Mouse (Mus musculus): ENCODE measurements around the gene Dnajc11.
A peak's percentile ranks its signal among the peaks of the same experiment; 100 is the strongest.

Dnajc11 gene

GRCm38 (mm10) chr4:152009076-152010051 lies 75.9 kb downstream of the Dnajc11 start:
- no peak for DNase-seq (ENCODE audit: low read depth, low spot score)

GRCm38 (mm10) chr4:152010091-152010706 lies 76.7 kb downstream of the Dnajc11 start:
- DNase-seq (ENCODE audit: low read depth, low spot score): no peak

- no peak for DNase-seq (ENCODE audit: low read depth, low spot score)
Observed at GRCm38 (mm10) chr4:152010707-152011134, 77.2 kb downstream of the Dnajc11 start.

- DNase-seq (ENCODE audit: low read depth, low spot score): no peak
Observed at GRCm38 (mm10) chr4:152011171-152011760, 77.8 kb downstream of the Dnajc11 start.

- DNase-seq (ENCODE audit: low read depth, low spot score): no peak
Observed at GRCm38 (mm10) chr4:152012109-152012508, 78.6 kb downstream of the Dnajc11 start.

GRCm38 (mm10) chr4:152013036-152013813 lies 79.7 kb downstream of the Dnajc11 start:
- no peak for DNase-seq (ENCODE audit: low read depth, low spot score)

GRCm38 (mm10) chr4:152019073-152019472 lies 85.6 kb downstream of the Dnajc11 start:
- no peak for DNase-seq (ENCODE audit: low read depth, low spot score)

- DNase-seq (ENCODE audit: low read depth, low spot score): no peak
Observed at GRCm38 (mm10) chr4:152020024-152020423, 86.5 kb downstream of the Dnajc11 start.

GRCm38 (mm10) chr4:152021568-152022097 lies 88.1 kb downstream of the Dnajc11 start:
- no peak for DNase-seq (ENCODE audit: low read depth, low spot score)

GRCm38 (mm10) chr4:152022506-152022905 lies 89.0 kb downstream of the Dnajc11 start:
- DNase-seq (ENCODE audit: low read depth, low spot score): no peak

- no peak for DNase-seq (ENCODE audit: low read depth, low spot score)
Observed at GRCm38 (mm10) chr4:152024525-152024924, 91.0 kb downstream of the Dnajc11 start.

- DNase-seq (ENCODE audit: low read depth, low spot score): no peak
Observed at GRCm38 (mm10) chr4:152026751-152027508, 93.4 kb downstream of the Dnajc11 start.

- DNase-seq (ENCODE audit: low read depth, low spot score): peak; percentile 92
Observed at GRCm38 (mm10) chr4:152027524-152027923, 94.0 kb downstream of the Dnajc11 start, which contains the start of gene Zbtb48. Gene Zbtb48 (minus strand): TSS chr4:152027671.

GRCm38 (mm10) chr4:152028456-152028855 lies 95.0 kb downstream of the Dnajc11 start:
- DNase-seq (ENCODE audit: low read depth, low spot score): no peak

GRCm38 (mm10) chr4:152029087-152029486 lies 95.6 kb downstream of the Dnajc11 start:
- no peak for DNase-seq (ENCODE audit: low read depth, low spot score)

- DNase-seq (ENCODE audit: low read depth, low spot score): no peak
Observed at GRCm38 (mm10) chr4:152029997-152030396, 96.5 kb downstream of the Dnajc11 start.

Data from brain, embryonic 18.5 days (tissue).